Mouse (Mus musculus): ENCODE data around the gene Iscu. TPM values are rescaled to one million over a fixed set of nuclear protein-coding genes. Genes with fewer than 3 reads are reported as not detected.

Gene Iscu
- polyA plus RNA-seq, 1 experiment from 2014 or later: 109 TPM

GRCm38 (mm10) chr5:113825558-113825957, 53.0 kb downstream of the Iscu start:
- Histone ChIP-seq H3K4me2 (ENCODE audit: low read depth, low read length) (0 out of 2 replicates have a peak overlapping the region, but pooled peaks have one; percentile 9), H3K4me3 (ENCODE audit: low read depth, low read length) (no peak overlapping the region), H3K9me3 (ENCODE audit: low read length) (no peaks in the 10 kb centered on the region), H3K9ac (replicated peaks) (no peak overlapping the region), H3K4me1 (ENCODE audit: insufficient read depth) (peaks cover 8% of the 10 kb centered on the region; the same call in 1 of the 2 replicates), H3K27ac (ENCODE audit: low read depth) (no peak overlapping the region), H3K27me3 (ENCODE audit: insufficient read depth, low read length) (no peaks in the 10 kb centered on the region), H3K36me3 (replicated peaks; ENCODE audit: insufficient read depth, low read length) (no peaks in the 10 kb centered on the region)
- no peak for ATAC-seq
- TF ChIP-seq CTCF (IDR thresholded peaks at IDR 0.05; ENCODE audit: low read depth) (no peak), EP300 (IDR thresholded peaks at IDR 0.05; ENCODE audit: low read depth) (no peak)
- WGBS (ENCODE audit: insufficient replicate concordance): 49% methylated on average over 7 of the region's 7 CpGs
- no peak for DNase-seq

DNA sequence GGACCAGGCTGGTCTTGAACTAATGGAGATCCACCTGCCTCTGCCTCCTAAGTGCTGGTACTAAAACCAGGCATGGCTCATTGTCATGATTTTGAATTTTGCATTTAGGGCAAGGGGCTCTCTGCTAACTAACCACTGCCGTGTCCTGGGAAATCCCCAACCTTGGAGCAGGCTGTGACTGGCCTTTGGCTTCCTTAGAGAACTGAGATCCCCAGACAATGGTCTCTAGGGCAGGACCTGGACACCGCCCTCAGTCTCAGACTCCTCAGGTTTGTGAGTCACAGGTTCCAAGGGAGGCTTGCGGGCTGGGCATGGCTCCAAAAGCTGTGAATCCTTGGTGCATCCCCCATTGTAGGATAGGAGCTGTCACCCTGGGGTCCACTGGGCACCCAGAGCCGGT, 54.1 kb downstream of the Iscu start:
- 81% methylated on average over 4 of the region's 4 CpGs for WGBS (ENCODE audit: insufficient replicate concordance)
- no peaks in the 10 kb centered on the region for H3K9me3 ChIP-seq (ENCODE audit: low read length)
- ATAC-seq: no peak

More for the DNA sequence above, 54.1 kb downstream of the Iscu start:
- Histone ChIP-seq H3K36me3 (replicated peaks; ENCODE audit: insufficient read depth, low read length) (no peaks in the 10 kb centered on the region), H3K4me1 (ENCODE audit: insufficient read depth) (peaks cover 8% of the 10 kb centered on the region; the same call in 1 of the 2 replicates), H3K27ac (ENCODE audit: low read depth) (no peak overlapping the region), H3K4me2 (ENCODE audit: low read depth, low read length) (no peak overlapping the region), H3K9ac (replicated peaks) (no peak overlapping the region), H3K27me3 (ENCODE audit: insufficient read depth, low read length) (no peaks in the 10 kb centered on the region), H3K4me3 (ENCODE audit: low read depth, low read length) (no peak overlapping the region)
- TF ChIP-seq EP300 (IDR thresholded peaks at IDR 0.05; ENCODE audit: low read depth) (no peak), CTCF (IDR thresholded peaks at IDR 0.05; ENCODE audit: low read depth) (no peak)
- DNase-seq: no peak

Other genes starting within 250 kb of the Iscu start
- 3.3 and 3.5 TPM in 2 replicates for gene Cmklr1, start 122.3 kb upstream of the Iscu start, polyA plus RNA-seq (2015; fragmentation: Nextera tagmentation; extraction: Ambion mirVana)
- gene 1700069L16Rik, start 48.0 kb upstream of the Iscu start, polyA plus RNA-seq (2015; fragmentation: Nextera tagmentation; extraction: Ambion mirVana): not detected in 2 replicates
- gene Ficd, start 36.9 kb upstream of the Iscu start, polyA plus RNA-seq (2015; fragmentation: Nextera tagmentation; extraction: Ambion mirVana): 2.6 and 2.8 TPM in 2 replicates
- 6.9 and 7.9 TPM in 2 replicates for gene Sart3, start 238 bp upstream of the Iscu start, polyA plus RNA-seq (2015; fragmentation: Nextera tagmentation; extraction: Ambion mirVana)
- 3.2 and 3.4 TPM in 2 replicates for gene Tmem119, start 27.8 kb downstream of the Iscu start, polyA plus RNA-seq (2015; fragmentation: Nextera tagmentation; extraction: Ambion mirVana)
- 18.9 and 21.5 TPM in 2 replicates for gene Selplg, start 59.9 kb downstream of the Iscu start, polyA plus RNA-seq (2015; fragmentation: Nextera tagmentation; extraction: Ambion mirVana)
- 23.6 and 27.6 TPM in 2 replicates for gene Coro1c, start 136.0 kb downstream of the Iscu start, polyA plus RNA-seq (2015; fragmentation: Nextera tagmentation; extraction: Ambion mirVana)
- gene Ssh1, start 221.1 kb downstream of the Iscu start, polyA plus RNA-seq (2015; fragmentation: Nextera tagmentation; extraction: Ambion mirVana): 3.7 and 4.3 TPM in 2 replicates
- gene Dao, start 231.0 kb downstream of the Iscu start, polyA plus RNA-seq (2015; fragmentation: Nextera tagmentation; extraction: Ambion mirVana): not detected in 2 replicates

Measured in liver, postnatal 0 days (tissue).